Mouse (Mus musculus): ENCODE results near the gene Lrguk. TPM values are rescaled to one million over a fixed set of nuclear protein-coding genes. Genes with fewer than 3 reads are reported as not detected.

The Lrguk gene
- polyA plus RNA-seq, 1 experiment from 2014 or later: 0.97 TPM

DNA sequence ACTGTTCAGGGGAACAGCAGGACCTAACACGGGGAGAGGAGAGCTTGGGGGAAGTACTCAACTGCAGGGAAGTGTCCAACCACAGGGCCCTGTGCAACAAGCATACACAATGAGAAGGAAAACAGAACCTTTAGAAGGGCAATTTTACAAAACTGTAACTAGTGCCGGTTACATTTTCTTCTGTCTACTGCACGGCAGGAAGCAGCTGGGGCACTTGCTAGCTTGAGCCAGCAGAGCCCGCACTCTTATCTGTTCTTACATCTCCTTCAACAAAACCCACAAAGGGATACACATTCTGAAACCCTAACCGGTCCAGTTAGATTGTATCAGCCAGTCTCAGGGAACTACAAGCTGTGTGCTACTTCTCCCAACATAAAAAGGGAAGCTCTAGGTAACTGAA, 126.8 kb downstream of the Lrguk start:
- peaks cover 33% of the 10 kb centered on the region for H3K4me1 ChIP-seq (ENCODE audit: control insufficient read depth, insufficient read depth, low read length)
- H3K4me2 ChIP-seq: no peak overlapping the region
- no peaks in the 10 kb centered on the region for H3K27me3 ChIP-seq (ENCODE audit: control insufficient read depth, insufficient read depth, low read length)
- no peak overlapping the region for H3K9ac ChIP-seq (ENCODE audit: low read depth, low read length)
- no peak overlapping the region for H3K4me3 ChIP-seq (ENCODE audit: low read depth, low read length)
- WGBS (ENCODE audit: insufficient replicate concordance): 54% methylated on average over 5 of the region's 5 CpGs
- H3K9me3 ChIP-seq (replicated peaks; ENCODE audit: control insufficient read depth, low read length): no peaks in the 10 kb centered on the region
- peaks cover 4% of the 10 kb centered on the region for H3K36me3 ChIP-seq (ENCODE audit: control insufficient read depth, insufficient read depth, low read length)
- no peak for ATAC-seq (replicated peaks; ENCODE audit: insufficient number of reproducible peaks, low FRiP score, low TSS enrichment)
- H3K27ac ChIP-seq (ENCODE audit: low read depth, low read length): no peak overlapping the region

DNA sequence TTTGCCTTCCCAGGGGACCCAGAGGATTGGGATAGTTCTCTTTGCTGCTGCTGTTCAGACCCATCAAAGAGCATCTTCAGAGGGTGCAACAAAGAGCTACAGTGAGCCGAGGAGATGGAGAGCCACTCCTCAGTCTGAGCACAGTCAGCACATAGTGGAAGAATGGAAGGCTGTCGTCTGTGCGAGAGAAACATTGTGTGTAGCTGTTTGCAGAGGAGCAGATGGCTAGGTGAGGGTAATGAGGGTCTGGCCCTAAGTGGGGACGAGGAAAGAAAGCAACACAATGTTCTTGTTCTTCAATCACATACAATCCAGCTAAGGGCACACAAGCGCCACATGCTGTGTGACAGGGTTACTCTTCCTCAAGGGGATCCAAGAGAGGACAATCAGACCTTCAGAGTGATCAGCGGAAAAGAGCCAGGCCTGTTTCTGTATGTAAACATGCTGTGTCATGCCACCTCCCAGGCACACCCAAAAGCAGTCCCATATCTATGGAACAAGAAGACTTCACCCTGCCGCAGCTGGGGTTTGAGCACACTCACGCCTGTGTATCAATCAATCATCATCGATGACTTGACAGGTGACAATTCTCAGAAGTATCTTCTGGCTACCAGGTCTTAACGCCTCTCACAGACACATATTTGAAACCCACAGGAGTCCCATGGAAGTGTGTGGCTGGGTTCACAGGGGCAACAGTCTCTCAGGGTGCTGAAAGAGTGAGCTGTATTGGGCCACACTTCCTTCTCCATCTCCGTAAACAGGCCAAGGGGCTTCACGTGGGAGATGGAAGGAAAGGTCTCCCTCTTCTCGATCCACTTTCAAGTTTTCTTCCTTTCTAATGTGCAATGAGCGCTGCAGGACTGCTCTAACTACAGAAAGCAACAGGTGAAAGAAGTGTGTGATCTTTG, 127.8 kb downstream of the Lrguk start:
- peaks cover 4% of the 10 kb centered on the region for H3K36me3 ChIP-seq (ENCODE audit: control insufficient read depth, insufficient read depth, low read length)
- H3K27me3 ChIP-seq (ENCODE audit: control insufficient read depth, insufficient read depth, low read length): no peaks in the 10 kb centered on the region
- peak overlapping the region; percentile 51 for H3K27ac ChIP-seq (ENCODE audit: low read depth, low read length)
- H3K9ac ChIP-seq (ENCODE audit: low read depth, low read length): no peak overlapping the region
- H3K9me3 ChIP-seq (replicated peaks; ENCODE audit: control insufficient read depth, low read length): no peaks in the 10 kb centered on the region
- 73% methylated on average over 14 of the region's 14 CpGs for WGBS (ENCODE audit: insufficient replicate concordance)
- no peak overlapping the region for H3K4me3 ChIP-seq (ENCODE audit: low read depth, low read length)
- H3K4me1 ChIP-seq (ENCODE audit: control insufficient read depth, insufficient read depth, low read length): peaks cover 34% of the 10 kb centered on the region
- ATAC-seq (replicated peaks; ENCODE audit: insufficient number of reproducible peaks, low FRiP score, low TSS enrichment): peak; percentile 83
- H3K4me2 ChIP-seq: no peak overlapping the region

DNA sequence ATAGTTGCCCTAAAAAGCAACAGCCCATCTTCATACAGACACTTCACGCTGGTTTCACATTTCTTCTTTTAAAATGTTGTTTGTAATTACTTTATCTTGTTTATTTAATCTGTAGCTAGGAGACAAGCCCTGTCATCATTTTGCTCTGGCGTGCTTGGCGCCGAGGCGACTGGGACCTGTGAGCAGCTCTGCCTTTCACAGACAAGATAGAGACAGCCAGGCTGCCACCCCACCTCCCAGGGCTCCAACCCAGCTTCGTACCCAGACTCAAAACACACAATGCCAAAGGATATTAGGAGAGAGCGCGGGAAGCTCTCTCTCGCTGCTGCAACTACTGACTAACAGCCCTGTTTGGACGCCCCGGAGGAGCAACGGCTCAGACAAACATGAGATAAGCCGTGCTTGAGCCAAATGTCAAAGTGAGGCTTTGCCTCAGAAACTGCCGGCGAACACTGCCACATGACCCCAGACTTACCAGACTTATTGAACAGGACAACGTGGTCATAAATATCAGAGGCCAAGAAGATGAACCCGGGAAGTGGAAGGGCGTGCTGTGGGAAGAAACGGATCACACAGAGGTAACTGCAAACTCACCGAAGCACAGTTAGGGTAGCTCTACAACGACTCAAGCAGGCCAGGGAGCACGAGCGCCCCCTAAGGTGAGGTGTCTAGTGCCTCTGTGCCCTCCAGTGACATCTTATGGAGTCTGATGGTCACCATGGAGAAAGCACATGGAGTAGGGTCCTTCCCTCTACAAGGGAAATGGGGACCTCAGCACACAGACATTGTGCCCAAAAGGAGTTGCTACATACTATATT, 131.0 kb downstream of the Lrguk start:
- Histone ChIP-seq H3K4me1 (ENCODE audit: control insufficient read depth, insufficient read depth, low read length) (peaks cover 20% of the 10 kb centered on the region), H3K9ac (ENCODE audit: low read depth, low read length) (no peak overlapping the region), H3K27me3 (ENCODE audit: control insufficient read depth, insufficient read depth, low read length) (no peaks in the 10 kb centered on the region), H3K36me3 (ENCODE audit: control insufficient read depth, insufficient read depth, low read length) (peaks cover 7% of the 10 kb centered on the region), H3K9me3 (replicated peaks; ENCODE audit: control insufficient read depth, low read length) (no peaks in the 10 kb centered on the region), H3K4me3 (ENCODE audit: low read depth, low read length) (no peak overlapping the region), H3K27ac (ENCODE audit: low read depth, low read length) (no peak overlapping the region), H3K4me2 (no peak overlapping the region)
- ATAC-seq (replicated peaks; ENCODE audit: insufficient number of reproducible peaks, low FRiP score, low TSS enrichment): no peak
- WGBS (ENCODE audit: insufficient replicate concordance): 42% methylated on average over 23 of the region's 23 CpGs

DNA sequence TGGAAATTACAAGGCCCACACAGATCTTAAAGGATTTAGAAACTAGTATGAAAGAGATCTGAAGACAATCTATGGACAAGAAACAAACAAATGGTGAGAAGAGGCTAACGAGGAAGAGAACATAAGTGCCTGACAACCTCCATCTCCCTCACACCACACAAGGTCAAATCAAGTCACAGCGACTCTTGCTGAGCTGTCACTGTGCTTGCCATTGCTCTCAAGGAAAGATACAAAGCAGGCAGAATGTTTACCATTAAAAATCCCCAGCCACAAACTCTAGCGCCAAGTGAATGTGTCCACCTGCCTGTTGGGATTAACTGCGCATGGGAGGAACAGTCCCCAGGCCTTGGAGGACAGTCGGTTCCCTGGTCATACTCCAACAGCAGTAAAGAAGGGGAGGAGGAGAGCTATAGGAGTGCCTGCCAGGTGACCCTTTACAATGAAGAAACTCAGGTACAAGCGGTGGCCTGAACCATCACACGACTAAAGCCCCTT, 131.6 kb downstream of the Lrguk start:
- Histone ChIP-seq H3K36me3 (ENCODE audit: control insufficient read depth, insufficient read depth, low read length) (peaks cover 10% of the 10 kb centered on the region), H3K9ac (ENCODE audit: low read depth, low read length) (no peak overlapping the region), H3K9me3 (replicated peaks; ENCODE audit: control insufficient read depth, low read length) (no peaks in the 10 kb centered on the region), H3K27ac (ENCODE audit: low read depth, low read length) (no peak overlapping the region), H3K4me1 (ENCODE audit: control insufficient read depth, insufficient read depth, low read length) (peaks cover 13% of the 10 kb centered on the region; the same call in 1 of the 2 replicates), H3K4me2 (no peak overlapping the region), H3K27me3 (ENCODE audit: control insufficient read depth, insufficient read depth, low read length) (no peaks in the 10 kb centered on the region), H3K4me3 (ENCODE audit: low read depth, low read length) (no peak overlapping the region)
- ATAC-seq (replicated peaks; ENCODE audit: insufficient number of reproducible peaks, low FRiP score, low TSS enrichment): no peak
- WGBS (ENCODE audit: insufficient replicate concordance): 77% methylated on average over 7 of the region's 7 CpGs

DNA sequence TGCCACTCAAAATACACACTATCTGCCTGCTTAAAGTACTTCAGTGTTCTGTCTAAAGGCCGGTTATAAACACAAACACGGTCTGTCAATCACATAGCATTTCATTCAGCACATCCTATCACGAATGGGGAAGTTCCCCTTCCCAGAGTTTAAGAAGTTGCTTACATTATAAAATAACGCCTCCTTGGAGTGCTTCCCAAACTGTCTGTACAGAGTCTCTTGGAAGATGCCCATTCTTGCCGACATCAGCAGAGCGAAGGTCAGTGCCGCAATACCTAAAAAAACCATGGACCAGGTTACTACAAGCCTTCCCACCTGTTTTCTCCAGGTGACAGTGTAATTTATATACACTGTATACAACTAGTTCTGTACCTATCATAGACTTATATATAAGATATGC, 132.3 kb downstream of the Lrguk start:
- no peak overlapping the region for H3K4me2 ChIP-seq
- H3K9me3 ChIP-seq (replicated peaks; ENCODE audit: control insufficient read depth, low read length): no peaks in the 10 kb centered on the region
- H3K9ac ChIP-seq (ENCODE audit: low read depth, low read length): no peak overlapping the region
- peaks cover 10% of the 10 kb centered on the region; the same call in 1 of the 2 replicates for H3K4me1 ChIP-seq (ENCODE audit: control insufficient read depth, insufficient read depth, low read length)
- H3K27me3 ChIP-seq (ENCODE audit: control insufficient read depth, insufficient read depth, low read length): no peaks in the 10 kb centered on the region
- H3K4me3 ChIP-seq (ENCODE audit: low read depth, low read length): no peak overlapping the region
- no peak for ATAC-seq (replicated peaks; ENCODE audit: insufficient number of reproducible peaks, low FRiP score, low TSS enrichment)
- H3K36me3 ChIP-seq (ENCODE audit: control insufficient read depth, insufficient read depth, low read length): peaks cover 10% of the 10 kb centered on the region
- 86% methylated on average over 7 of the region's 7 CpGs for WGBS (ENCODE audit: insufficient replicate concordance)
- H3K27ac ChIP-seq (ENCODE audit: low read depth, low read length): no peak overlapping the region

DNA sequence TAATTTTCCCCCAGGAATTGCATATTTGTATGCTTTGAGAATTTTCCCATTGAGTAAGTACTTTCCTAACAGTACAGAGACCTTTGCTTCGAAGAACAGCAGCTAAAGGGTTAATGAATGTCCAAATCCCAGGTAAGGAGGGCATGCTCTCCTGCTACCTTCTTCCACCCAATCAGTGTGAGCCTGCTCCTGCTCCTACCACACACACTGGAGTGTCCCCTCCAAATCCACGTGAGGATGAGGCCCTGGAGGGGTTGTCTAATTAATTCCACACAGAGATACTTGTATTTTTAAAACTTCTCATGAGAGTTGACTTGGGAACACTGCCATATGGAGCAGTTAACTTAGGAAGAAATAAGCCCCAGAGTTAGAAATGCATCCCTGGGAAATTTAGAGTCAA, 133.4 kb downstream of the Lrguk start:
- H3K27ac ChIP-seq (ENCODE audit: low read depth, low read length): no peak overlapping the region
- peaks cover 11% of the 10 kb centered on the region for H3K36me3 ChIP-seq (ENCODE audit: control insufficient read depth, insufficient read depth, low read length)
- H3K27me3 ChIP-seq (ENCODE audit: control insufficient read depth, insufficient read depth, low read length): no peaks in the 10 kb centered on the region
- no peak for ATAC-seq (replicated peaks; ENCODE audit: insufficient number of reproducible peaks, low FRiP score, low TSS enrichment)
- H3K4me2 ChIP-seq: no peak overlapping the region
- H3K9me3 ChIP-seq (replicated peaks; ENCODE audit: control insufficient read depth, low read length): no peaks in the 10 kb centered on the region
- 0 out of 2 replicates have a peak, but pooled peaks cover 7% of the 10 kb centered on the region for H3K4me1 ChIP-seq (ENCODE audit: control insufficient read depth, insufficient read depth, low read length)
- no peak overlapping the region for H3K4me3 ChIP-seq (ENCODE audit: low read depth, low read length)
- WGBS (ENCODE audit: insufficient replicate concordance): 69% methylated on average over 2 of the region's 2 CpGs
- no peak overlapping the region for H3K9ac ChIP-seq (ENCODE audit: low read depth, low read length)

DNA sequence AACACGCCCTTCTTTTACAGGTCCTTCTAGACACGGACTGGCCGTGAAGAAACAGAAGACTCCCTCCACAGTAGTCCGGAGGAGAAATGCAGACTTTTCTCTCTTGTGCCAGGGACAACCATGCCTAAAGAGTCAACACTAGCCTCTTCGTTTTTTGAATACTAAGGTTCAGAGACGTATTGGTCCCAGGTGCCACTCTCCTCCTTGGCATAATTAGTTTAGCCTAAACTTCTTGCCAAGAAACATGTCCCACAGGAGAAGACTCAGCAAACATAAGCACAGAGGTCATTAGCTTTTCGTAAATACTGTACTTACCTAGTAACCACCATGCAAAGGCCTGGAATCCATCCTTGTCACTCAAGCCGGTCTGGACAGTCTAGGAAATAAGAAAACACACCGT, 133.8 kb downstream of the Lrguk start:
- Histone ChIP-seq H3K27me3 (ENCODE audit: control insufficient read depth, insufficient read depth, low read length) (no peaks in the 10 kb centered on the region), H3K9me3 (replicated peaks; ENCODE audit: control insufficient read depth, low read length) (no peaks in the 10 kb centered on the region), H3K4me3 (ENCODE audit: low read depth, low read length) (no peak overlapping the region), H3K9ac (ENCODE audit: low read depth, low read length) (no peak overlapping the region), H3K4me1 (ENCODE audit: control insufficient read depth, insufficient read depth, low read length) (0 out of 2 replicates have a peak, but pooled peaks cover 7% of the 10 kb centered on the region), H3K4me2 (no peak overlapping the region), H3K36me3 (ENCODE audit: control insufficient read depth, insufficient read depth, low read length) (peaks cover 10% of the 10 kb centered on the region), H3K27ac (ENCODE audit: low read depth, low read length) (no peak overlapping the region)
- 78% methylated on average over 9 of the region's 9 CpGs for WGBS (ENCODE audit: insufficient replicate concordance)
- ATAC-seq (replicated peaks; ENCODE audit: insufficient number of reproducible peaks, low FRiP score, low TSS enrichment): no peak

DNA sequence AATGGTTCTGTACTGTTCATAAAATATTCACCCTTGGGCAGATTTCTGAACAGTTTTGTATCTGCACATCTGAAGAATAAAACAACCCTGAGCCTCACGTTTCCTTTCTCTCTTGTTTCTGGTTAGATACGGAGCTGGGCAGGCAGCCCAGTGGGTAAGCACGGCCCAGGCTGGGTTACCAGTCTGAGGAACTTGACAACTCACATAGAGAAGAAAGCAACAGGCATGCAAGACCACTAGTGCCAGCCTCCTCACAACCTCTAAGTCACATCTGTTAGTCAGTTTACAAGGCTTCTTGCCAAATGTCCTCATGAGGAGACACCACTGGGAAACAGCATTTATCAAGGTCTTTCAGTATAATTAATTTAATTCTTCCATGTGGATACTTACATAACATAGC, 139.6 kb downstream of the Lrguk start:
- 87% methylated on average over 3 of the region's 3 CpGs for WGBS (ENCODE audit: insufficient replicate concordance)
- Histone ChIP-seq H3K27ac (ENCODE audit: low read depth, low read length) (no peak overlapping the region), H3K9me3 (replicated peaks; ENCODE audit: control insufficient read depth, low read length) (no peaks in the 10 kb centered on the region), H3K27me3 (ENCODE audit: control insufficient read depth, insufficient read depth, low read length) (no peaks in the 10 kb centered on the region), H3K4me3 (ENCODE audit: low read depth, low read length) (no peak overlapping the region), H3K36me3 (ENCODE audit: control insufficient read depth, insufficient read depth, low read length) (peaks cover 11% of the 10 kb centered on the region), H3K4me2 (no peak overlapping the region), H3K4me1 (ENCODE audit: control insufficient read depth, insufficient read depth, low read length) (peaks cover 12% of the 10 kb centered on the region), H3K9ac (ENCODE audit: low read depth, low read length) (no peak overlapping the region)
- no peak for ATAC-seq (replicated peaks; ENCODE audit: insufficient number of reproducible peaks, low FRiP score, low TSS enrichment)
